Mouse (Mus musculus): ENCODE measurements around the gene Depdc5.

DNA sequence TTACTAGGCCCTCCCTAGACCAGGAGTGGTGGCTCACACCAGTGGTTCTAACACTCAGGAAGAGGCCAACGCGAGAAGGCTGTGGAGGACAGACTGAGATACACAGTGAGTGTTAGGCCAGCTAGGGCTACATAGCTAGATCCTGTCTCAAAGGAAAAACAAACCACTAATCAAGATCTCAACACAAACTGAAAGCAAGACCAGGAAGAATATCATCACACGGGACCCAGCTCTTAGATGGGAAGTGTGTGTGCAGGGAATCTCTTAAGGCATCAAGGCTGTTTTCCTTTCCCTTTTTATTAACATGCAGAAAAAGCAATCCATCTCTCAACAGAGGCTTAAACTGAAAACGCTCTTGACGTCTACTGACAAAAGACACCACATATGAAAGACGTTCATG is 11.5 kb upstream of the Depdc5 start:
- TF ChIP-seq CTCF (IDR thresholded peaks at IDR 0.05; ENCODE audit: extremely low read depth, insufficient read length, insufficient replicate concordance, low read depth, low read length) = no peak
- TF ChIP-seq POLR2A (IDR thresholded peaks at IDR 0.05; ENCODE audit: low read depth, low read length) = no peak
